Mouse (Mus musculus): ENCODE results near the gene Carmil1. TPM values are rescaled to one million over a fixed set of nuclear protein-coding genes. Genes with fewer than 3 reads are reported as not detected.

Gene Carmil1
- 51.6 and 52.5 TPM in 2 replicates for polyA plus RNA-seq (2015; fragmentation: Nextera tagmentation; extraction: Ambion mirVana)

- ATAC-seq (replicated peaks; ENCODE audit: low FRiP score) = peak; percentile 98
- under 1% methylated on average over 96 of the region's 96 CpGs for WGBS
- Histone ChIP-seq H3K9me3 (replicated peaks) (no peaks in the 10 kb centered on the region), H3K9ac (peak within 1 kb of the TSS; percentile 75), H3K36me3 (no peaks in the 10 kb centered on the region), H3K4me3 (replicated peaks) (peak within 1 kb of the TSS; percentile 66), H3K4me2 (peak within 1 kb of the TSS; percentile 92), H3K27me3 (no peaks in the 10 kb centered on the region), H3K4me1 (peaks cover 23% of the 10 kb centered on the region), H3K27ac (peak within 1 kb of the TSS; percentile 92)
These were observed at the start of gene Carmil1 for GRCm38 (mm10) chr13:24280439-24281431. Gene Carmil1, minus strand, starts transcription at chr13:24280795.

- H3K27ac ChIP-seq = no peak overlapping the region
- no peaks in the 10 kb centered on the region for H3K9me3 ChIP-seq (replicated peaks)
- H3K4me2 ChIP-seq = no peak overlapping the region
- no peak for ATAC-seq (replicated peaks; ENCODE audit: low FRiP score)
- H3K4me3 ChIP-seq (replicated peaks) = no peak overlapping the region
- no peaks in the 10 kb centered on the region for H3K36me3 ChIP-seq
- peaks cover 12% of the 10 kb centered on the region for H3K4me1 ChIP-seq
- WGBS = 82% methylated on average over 4 of the region's 4 CpGs
- H3K9ac ChIP-seq = no peak overlapping the region
- no peaks in the 10 kb centered on the region for H3K27me3 ChIP-seq
These were observed 49.5 kb upstream of the Carmil1 start for GRCm38 (mm10) chr13:24330128-24330527.

DNA sequence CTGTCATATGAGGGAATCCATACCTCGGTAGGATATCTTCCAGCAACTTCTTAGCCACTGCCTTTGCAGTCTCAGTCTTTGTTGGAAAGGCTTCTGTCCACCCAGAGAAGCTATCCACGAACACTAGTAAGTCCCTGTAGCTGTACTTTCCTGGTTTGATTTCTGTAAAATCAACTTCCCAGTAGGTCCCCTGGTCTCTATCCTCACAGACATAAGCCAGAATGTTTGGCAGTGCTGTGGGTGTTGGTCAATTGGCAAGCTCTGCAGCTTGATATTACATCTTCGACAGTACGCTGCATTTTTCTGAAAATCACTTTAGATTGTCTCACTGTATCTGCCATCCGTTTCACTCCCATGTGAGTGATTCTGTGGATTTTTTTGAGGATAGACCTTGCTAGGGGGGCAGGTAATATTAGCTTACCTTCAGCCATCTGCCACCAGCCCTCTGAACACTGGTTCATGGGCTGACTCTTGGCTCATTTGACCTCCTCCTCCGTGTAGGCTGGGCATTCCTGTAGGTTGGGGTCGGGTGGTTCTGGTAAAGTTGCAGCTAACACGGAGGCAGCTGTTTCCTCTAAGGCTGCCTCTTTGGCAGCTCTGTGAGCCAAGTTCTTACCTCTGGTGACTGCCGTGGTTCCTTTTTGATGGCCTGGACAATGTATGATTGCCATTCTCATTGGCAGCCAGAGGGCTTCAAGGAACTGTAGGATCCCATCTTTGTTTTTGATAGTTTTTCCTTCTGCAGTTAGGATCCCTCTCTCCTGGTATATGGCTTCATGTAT is 47.6 kb upstream of the Carmil1 start:
- Histone ChIP-seq H3K27me3 (no peaks in the 10 kb centered on the region), H3K27ac (no peak overlapping the region), H3K36me3 (no peaks in the 10 kb centered on the region), H3K4me1 (peaks cover 12% of the 10 kb centered on the region), H3K4me3 (replicated peaks) (no peak overlapping the region), H3K9me3 (replicated peaks) (no peaks in the 10 kb centered on the region), H3K4me2 (no peak overlapping the region), H3K9ac (no peak overlapping the region)
- WGBS = 80% methylated on average over 9 of the region's 9 CpGs
- no peak for ATAC-seq (replicated peaks; ENCODE audit: low FRiP score)

GRCm38 (mm10) chr13:24327201-24327600 is 46.6 kb upstream of the Carmil1 start, which contains the start of gene Cmah:
Gene Cmah, plus strand, starts transcription at chr13:24327404.
- no peak within 1 kb of the TSS for H3K4me3 ChIP-seq (replicated peaks)
- H3K9ac ChIP-seq = no peak within 1 kb of the TSS
- no peaks in the 10 kb centered on the region for H3K9me3 ChIP-seq (replicated peaks)
- peaks cover 9% of the 10 kb centered on the region; the same call in 1 of the 2 replicates for H3K4me1 ChIP-seq
- 69% methylated on average over 5 of the region's 5 CpGs for WGBS
- H3K36me3 ChIP-seq = no peaks in the 10 kb centered on the region
- no peak within 1 kb of the TSS for H3K4me2 ChIP-seq
- 0 out of 2 replicates have a peak, but pooled peaks have one; percentile 29 for ATAC-seq (replicated peaks; ENCODE audit: low FRiP score)
- no peak within 1 kb of the TSS; the same call in 1 of the 2 replicates for H3K27ac ChIP-seq
- H3K27me3 ChIP-seq = no peaks in the 10 kb centered on the region

- Histone ChIP-seq H3K4me3 (replicated peaks) (no peak overlapping the region), H3K9me3 (replicated peaks) (no peaks in the 10 kb centered on the region), H3K9ac (no peak overlapping the region), H3K27ac (no peak overlapping the region), H3K4me2 (no peak overlapping the region), H3K27me3 (no peaks in the 10 kb centered on the region), H3K4me1 (no peaks in the 10 kb centered on the region), H3K36me3 (no peaks in the 10 kb centered on the region)
- no peak for ATAC-seq (replicated peaks; ENCODE audit: low FRiP score)
- WGBS = 70% methylated on average over 6 of the region's 6 CpGs
These were observed 40.7 kb upstream of the Carmil1 start for GRCm38 (mm10) chr13:24321313-24321712.

DNA sequence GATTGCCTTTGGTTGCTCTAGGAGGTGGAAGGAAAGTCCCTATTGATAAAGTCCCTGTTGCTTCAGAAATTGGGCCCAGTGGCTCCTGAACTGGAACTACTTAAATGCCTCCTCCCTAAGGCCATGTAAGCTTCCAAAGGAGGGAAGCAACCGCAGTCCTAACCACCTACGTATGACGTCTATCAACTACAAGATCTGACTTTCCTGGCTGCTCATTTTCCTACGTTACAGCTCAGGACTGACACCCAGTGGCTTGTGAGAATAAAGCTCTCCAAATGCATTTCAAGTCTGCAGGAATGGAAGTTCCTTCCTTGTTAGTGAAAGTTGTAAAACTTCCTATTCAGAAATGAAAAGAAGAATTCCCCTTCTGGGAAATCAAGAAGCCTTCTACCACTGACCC is 38.0 kb upstream of the Carmil1 start:
- Histone ChIP-seq H3K4me2 (no peak overlapping the region), H3K4me3 (replicated peaks) (no peak overlapping the region), H3K9ac (no peak overlapping the region), H3K27ac (no peak overlapping the region), H3K4me1 (no peaks in the 10 kb centered on the region), H3K36me3 (no peaks in the 10 kb centered on the region), H3K9me3 (replicated peaks) (no peaks in the 10 kb centered on the region), H3K27me3 (no peaks in the 10 kb centered on the region)
- no peak for ATAC-seq (replicated peaks; ENCODE audit: low FRiP score)
- WGBS = 17% methylated on average over 4 of the region's 4 CpGs

DNA sequence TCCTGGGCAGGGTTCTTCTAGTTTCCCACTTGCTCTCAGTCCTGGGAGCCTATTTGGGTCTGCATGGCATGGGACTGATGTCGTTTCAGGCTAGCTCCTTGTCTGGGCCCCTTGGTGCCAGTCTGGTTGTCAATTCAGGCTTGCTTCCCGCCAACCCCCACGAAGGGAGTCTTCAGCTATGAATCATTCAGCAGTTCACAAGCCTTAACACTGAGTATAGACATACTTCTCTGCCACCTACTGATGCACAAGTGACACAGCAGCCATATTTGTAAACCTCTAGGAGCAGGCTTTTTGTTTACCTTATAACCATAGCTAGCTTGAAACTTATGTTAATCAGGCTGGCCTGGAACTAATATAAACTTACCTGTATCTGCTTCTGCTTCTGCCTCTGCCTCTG is 36.0 kb upstream of the Carmil1 start:
- no peaks in the 10 kb centered on the region for H3K4me1 ChIP-seq
- WGBS = 52% methylated on average over 3 of the region's 3 CpGs
- no peak overlapping the region for H3K9ac ChIP-seq
- no peak overlapping the region for H3K4me2 ChIP-seq
- no peak for ATAC-seq (replicated peaks; ENCODE audit: low FRiP score)
- H3K9me3 ChIP-seq (replicated peaks) = no peaks in the 10 kb centered on the region
- no peak overlapping the region for H3K27ac ChIP-seq
- no peak overlapping the region for H3K4me3 ChIP-seq (replicated peaks)
- no peaks in the 10 kb centered on the region for H3K36me3 ChIP-seq
- H3K27me3 ChIP-seq = no peaks in the 10 kb centered on the region

DNA sequence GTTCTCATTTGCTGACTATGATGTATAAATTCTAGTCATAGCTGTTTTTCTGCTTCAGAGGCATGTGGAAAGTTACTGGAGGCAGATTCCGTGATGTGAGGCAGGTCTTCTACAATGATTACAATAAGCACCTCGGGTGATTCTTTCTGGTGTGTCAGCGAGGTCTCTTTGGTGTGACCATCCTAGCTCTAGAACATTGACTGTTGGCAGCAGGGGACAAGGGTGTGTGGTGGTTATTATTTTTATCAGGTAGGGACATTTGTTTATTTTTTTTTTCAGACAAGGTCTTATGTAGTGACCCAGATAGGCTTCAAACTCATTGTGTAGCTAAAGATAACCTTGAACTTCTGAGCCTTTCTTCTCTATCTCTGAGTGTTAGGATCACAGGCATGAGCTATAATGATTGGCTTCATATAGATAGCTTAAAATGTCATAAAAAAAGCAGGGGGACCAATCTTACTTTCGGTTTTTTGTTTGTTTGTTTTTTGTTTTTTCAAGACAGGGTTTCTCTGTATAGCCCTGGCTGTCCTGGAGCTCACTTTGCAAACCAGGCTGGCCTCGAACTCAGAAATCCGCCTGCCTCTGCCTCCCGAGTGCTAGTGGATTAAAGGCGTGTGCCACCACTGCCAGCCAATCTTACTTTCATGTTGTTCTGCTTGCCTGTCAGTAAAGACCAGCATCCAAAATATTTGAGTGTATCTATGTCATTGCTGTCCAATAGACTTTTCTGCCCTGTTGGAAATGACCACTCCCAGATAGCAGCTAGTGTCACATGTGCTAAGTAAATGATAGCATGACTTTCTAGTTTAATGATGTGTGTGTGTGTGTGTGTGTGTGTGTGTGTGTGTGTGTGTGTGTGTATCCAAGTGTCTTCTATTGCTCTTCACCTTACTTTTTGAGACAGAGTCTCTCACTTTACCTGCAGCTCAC is 30.7 kb upstream of the Carmil1 start:
- Histone ChIP-seq H3K4me2 (no peak overlapping the region), H3K4me1 (no peaks in the 10 kb centered on the region), H3K4me3 (replicated peaks) (no peak overlapping the region), H3K27me3 (no peaks in the 10 kb centered on the region), H3K9ac (no peak overlapping the region), H3K36me3 (no peaks in the 10 kb centered on the region), H3K27ac (no peak overlapping the region), H3K9me3 (replicated peaks) (no peaks in the 10 kb centered on the region)
- 90% methylated on average over 8 of the region's 8 CpGs for WGBS
- ATAC-seq (replicated peaks; ENCODE audit: low FRiP score) = no peak

- no peaks in the 10 kb centered on the region for H3K36me3 ChIP-seq
- no peak for ATAC-seq (replicated peaks; ENCODE audit: low FRiP score)
- H3K9me3 ChIP-seq (replicated peaks) = no peaks in the 10 kb centered on the region
- no peak overlapping the region for H3K9ac ChIP-seq
- H3K27ac ChIP-seq = no peak overlapping the region
- no peak overlapping the region for H3K4me2 ChIP-seq
- no peak overlapping the region for H3K4me3 ChIP-seq (replicated peaks)
- no peaks in the 10 kb centered on the region for H3K4me1 ChIP-seq
- no peaks in the 10 kb centered on the region for H3K27me3 ChIP-seq
- WGBS = 49% methylated on average over 4 of the region's 4 CpGs
These were observed 25.7 kb upstream of the Carmil1 start for GRCm38 (mm10) chr13:24306248-24306647.

GRCm38 (mm10) chr13:24305486-24305885 is 24.9 kb upstream of the Carmil1 start:
- no peak for ATAC-seq (replicated peaks; ENCODE audit: low FRiP score)
- H3K4me1 ChIP-seq = no peaks in the 10 kb centered on the region
- H3K4me2 ChIP-seq = no peak overlapping the region
- H3K9me3 ChIP-seq (replicated peaks) = no peaks in the 10 kb centered on the region
- no peak overlapping the region for H3K4me3 ChIP-seq (replicated peaks)
- no peak overlapping the region for H3K9ac ChIP-seq
- H3K27me3 ChIP-seq = no peaks in the 10 kb centered on the region
- H3K36me3 ChIP-seq = no peaks in the 10 kb centered on the region
- 74% methylated on average over 4 of the region's 4 CpGs for WGBS
- no peak overlapping the region for H3K27ac ChIP-seq

DNA sequence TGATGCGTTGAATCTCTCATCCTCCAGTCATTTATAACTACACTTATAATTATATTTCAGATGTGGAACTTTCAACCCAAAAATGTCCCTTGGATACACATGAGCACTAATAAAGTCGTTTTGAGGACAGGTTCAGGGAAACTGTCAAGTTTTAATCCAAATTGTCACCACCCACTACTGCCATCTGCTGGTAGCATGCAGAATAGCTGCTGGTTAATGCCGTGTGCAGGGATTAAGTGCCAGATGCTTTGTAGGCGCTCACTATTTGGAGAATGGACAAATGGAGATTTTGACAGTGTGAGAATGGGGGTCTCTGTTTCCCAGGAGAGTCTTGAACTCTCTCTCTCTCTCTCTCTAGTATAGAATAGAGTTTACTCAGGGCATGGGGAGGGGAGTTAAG is 16.7 kb upstream of the Carmil1 start:
- ATAC-seq (replicated peaks; ENCODE audit: low FRiP score) = no peak
- Histone ChIP-seq H3K36me3 (no peaks in the 10 kb centered on the region), H3K4me1 (no peaks in the 10 kb centered on the region), H3K4me2 (no peak overlapping the region), H3K9ac (no peak overlapping the region), H3K27me3 (no peaks in the 10 kb centered on the region), H3K27ac (no peak overlapping the region), H3K4me3 (replicated peaks) (no peak overlapping the region), H3K9me3 (replicated peaks) (no peaks in the 10 kb centered on the region)
- WGBS = 16% methylated on average over 4 of the region's 4 CpGs

Measured in kidney, embryonic 15.5 days (tissue).